Mouse (Mus musculus) retina, embryonic 14.5 days (tissue): ENCODE measurements at regions not wholly inside any gene's neighbourhood (a gene's known extent, or its start where the extent isn't known, plus 50 kb on each side); places are given as distances from the start of the nearest gene placed in this dataset.

Source experiments
- DNase-seq: peaks from one replicate; pipeline ENCODE4 v3.0.0-alpha.2; 2015; ENCODE audit warnings: low spot score

DNA sequence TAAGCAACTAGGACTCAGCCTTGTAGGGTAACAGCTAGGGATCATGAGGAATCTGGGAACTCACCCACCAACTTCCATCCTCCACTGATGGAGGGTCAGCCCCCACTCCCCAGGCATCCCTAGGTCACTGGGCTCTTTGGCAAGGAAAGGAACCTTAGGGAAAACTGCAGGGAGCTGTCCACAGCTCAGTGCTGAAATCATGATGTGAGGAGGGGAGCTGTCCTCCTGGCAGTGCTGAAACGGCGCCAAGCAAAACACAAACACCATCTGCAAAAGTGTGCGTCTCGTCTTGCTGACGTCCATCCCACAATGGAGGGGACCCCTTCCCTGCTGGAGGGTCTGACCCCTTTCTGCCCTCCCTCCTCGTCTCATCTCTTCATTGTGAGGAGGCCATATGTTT is 68.6 kb upstream of the Rph3a start:
- peak; percentile 80 for DNase-seq

DNA sequence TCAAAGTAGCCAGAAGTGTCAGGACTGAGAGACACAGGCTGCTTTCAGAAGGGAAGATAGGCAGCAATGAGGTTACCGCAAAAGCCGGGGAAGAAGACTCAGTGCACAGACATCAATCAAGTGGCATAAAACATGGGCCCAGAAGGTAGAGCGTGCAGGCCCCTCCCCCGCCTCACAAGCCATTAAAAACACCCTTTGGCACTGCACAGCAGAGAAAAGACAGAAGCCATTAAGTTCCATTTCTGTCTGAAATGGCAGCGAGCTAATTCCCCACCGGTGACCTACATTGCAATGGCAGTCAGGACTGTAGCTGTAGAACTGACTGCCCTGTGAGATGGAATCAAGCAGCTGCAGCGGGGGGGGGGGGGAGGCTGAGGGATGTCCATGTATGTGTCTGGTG is 66.8 kb upstream of the Rph3a start:
- DNase-seq: peak; percentile 50

DNA sequence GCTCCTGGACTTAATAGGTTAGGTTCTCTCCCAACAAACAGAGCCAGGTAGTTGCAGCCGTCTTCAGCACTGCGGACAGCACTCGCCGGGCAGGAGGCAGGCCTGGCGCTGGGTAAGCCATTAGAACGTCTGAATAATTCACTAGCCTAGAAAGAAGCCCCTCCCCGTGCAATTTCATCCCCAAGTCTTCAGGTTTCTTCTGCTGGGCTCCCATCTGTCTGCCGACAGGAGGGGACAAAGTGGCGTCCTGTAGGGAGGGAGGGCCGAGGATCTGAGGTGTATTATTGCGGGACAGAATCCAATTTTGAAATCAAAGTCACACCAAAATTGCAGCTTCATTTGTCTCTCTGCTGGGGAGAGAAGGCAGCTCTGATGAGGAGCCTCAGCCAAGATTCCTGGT is 58.9 kb upstream of the Rph3a start:
- DNase-seq: peak; percentile 63

DNA sequence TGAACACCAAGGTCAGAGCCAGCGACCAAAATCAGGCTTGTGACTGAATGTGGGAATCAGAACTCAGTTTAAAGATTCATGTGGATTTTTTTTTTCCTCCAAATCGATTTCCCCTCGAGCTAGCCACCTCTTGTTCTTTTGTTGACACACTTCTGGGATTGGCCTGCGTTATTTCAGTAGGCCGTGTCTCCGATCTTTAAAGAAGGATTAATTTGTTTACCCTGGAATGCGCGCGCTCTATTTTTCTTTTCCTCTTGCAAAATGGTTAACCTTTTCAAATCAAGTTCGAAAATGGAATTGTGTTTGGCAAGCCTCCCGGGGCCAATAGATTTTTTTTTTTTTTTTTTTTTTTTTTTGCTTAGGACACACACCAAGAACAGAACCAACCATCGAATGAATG is 54.8 kb upstream of the Rph3a start:
- DNase-seq: no peak

DNA sequence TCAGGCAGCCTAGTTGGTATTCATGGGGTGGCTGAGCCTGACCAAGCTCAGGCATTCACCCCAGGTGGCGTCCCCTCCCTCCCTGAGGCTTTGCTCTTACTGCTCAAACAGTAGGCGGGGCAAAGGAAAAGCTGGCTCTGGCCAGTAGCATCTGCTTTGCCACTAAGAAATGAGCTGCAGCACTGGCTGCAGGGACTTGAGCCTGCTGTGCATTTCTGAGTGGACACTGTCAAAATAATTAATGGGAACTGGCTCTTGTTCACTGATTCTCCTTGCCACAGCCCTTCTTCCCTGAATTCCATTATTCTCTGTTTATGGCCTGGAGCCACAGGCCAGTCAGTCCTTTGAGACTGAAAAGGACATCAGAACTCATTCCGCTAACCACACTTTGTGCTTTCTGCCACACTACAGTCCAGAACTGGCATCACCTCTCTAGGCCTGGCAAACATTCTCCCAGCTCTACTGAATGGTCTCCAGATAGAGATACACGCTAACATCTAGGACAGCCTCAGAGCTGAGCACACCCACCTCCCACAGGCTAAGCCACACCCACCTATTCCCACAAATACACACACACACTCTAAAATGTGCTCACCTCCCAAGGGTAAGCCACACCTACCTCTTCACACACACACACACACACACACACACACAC is 53.2 kb upstream of the Rph3a start:
- DNase-seq: no peak

DNA sequence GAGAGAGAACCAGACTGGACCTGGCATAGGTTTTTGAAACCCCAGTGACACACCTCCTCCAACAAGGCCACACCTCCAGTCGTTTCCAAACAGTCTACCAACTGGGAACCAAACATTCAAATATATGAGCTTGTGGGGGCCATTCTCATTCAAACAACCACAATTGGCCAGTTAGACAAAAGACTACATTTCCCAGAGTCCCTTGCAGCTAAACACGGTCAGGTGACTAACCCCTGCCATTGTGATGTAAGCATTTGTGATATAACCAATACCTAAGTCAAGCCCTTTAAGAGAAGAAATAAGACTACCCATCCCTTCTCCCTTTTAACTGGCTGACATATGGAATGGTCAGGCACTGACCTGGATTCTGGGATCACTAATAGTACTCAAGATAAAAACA is 51.8 kb upstream of the Rph3a start:
- no peak for DNase-seq
